Mouse (Mus musculus): ENCODE results near the gene Cybb.
"Not testable (repeated sequence)": the region's sequence is repeated elsewhere in the genome, so short reads cannot be mapped to it uniquely, and the experiment has no call there.

Gene Cybb

GRCm38 (mm10) chrX:9487671-9488070 is at the start of gene Cybb:
Gene Cybb, minus strand, starts transcription at chrX:9487771.
- in situ Hi-C loops (cut with MboI, MseI): no loop called here

- in situ Hi-C loops (cut with MboI, MseI): no loop called here
These were observed 49.3 kb upstream of the Cybb start for GRCm38 (mm10) chrX:9536881-9537280.

- in situ Hi-C loops (cut with MboI, MseI): loop anchor here (5.0 kb wide), 2 partner anchors 143 to 183 kb away; no protein-coding TSS in a partner anchor
These were observed 32.4 kb upstream of the Cybb start for GRCm38 (mm10) chrX:9519969-9520368.

- in situ Hi-C loops (cut with MboI, MseI): loop anchor here in 1 of 2 experiments (5.0 kb wide), 1 partner anchor 180 kb away; no protein-coding TSS in a partner anchor
These were observed 30.0 kb upstream of the Cybb start for GRCm38 (mm10) chrX:9517531-9517930.

GRCm38 (mm10) chrX:9475036-9475435 is 12.5 kb downstream of the Cybb start:
- in situ Hi-C loops (cut with MboI, MseI): not testable (repeated sequence)

- in situ Hi-C loops (cut with MboI, MseI): no loop called here
These were observed 13.1 kb downstream of the Cybb start for GRCm38 (mm10) chrX:9474440-9474839.

GRCm38 (mm10) chrX:9473768-9474167 is 13.8 kb downstream of the Cybb start:
- in situ Hi-C loops (cut with MboI, MseI): no loop called here

GRCm38 (mm10) chrX:9470811-9471388 is 16.7 kb downstream of the Cybb start:
- in situ Hi-C loops (cut with MboI, MseI): no loop called here

- in situ Hi-C loops (cut with MboI, MseI): no loop called here
These were observed 18.5 kb downstream of the Cybb start for GRCm38 (mm10) chrX:9469100-9469499.

GRCm38 (mm10) chrX:9467020-9467419 is 20.6 kb downstream of the Cybb start:
- in situ Hi-C loops (cut with MboI, MseI): no loop called here

GRCm38 (mm10) chrX:9465890-9466289 is 21.7 kb downstream of the Cybb start:
- in situ Hi-C loops (cut with MboI, MseI): no loop called here

- in situ Hi-C loops (cut with MboI, MseI): no loop called here
These were observed 24.9 kb downstream of the Cybb start for GRCm38 (mm10) chrX:9462671-9463070.

- in situ Hi-C loops (cut with MboI, MseI): no loop called here
These were observed 26.2 kb downstream of the Cybb start for GRCm38 (mm10) chrX:9461399-9461798.

- in situ Hi-C loops (cut with MboI, MseI): no loop called here
These were observed 27.1 kb downstream of the Cybb start for GRCm38 (mm10) chrX:9460387-9460930.

GRCm38 (mm10) chrX:9452375-9452774 is 35.2 kb downstream of the Cybb start:
- in situ Hi-C loops (cut with MboI, MseI): no loop called here

- in situ Hi-C loops (cut with MboI, MseI): loop anchor here in 1 of 2 experiments (10.0 kb wide), 2 partner anchors 302 to 1818 kb away; no protein-coding TSS in a partner anchor
These were observed 40.3 kb downstream of the Cybb start for GRCm38 (mm10) chrX:9447284-9447683.

- in situ Hi-C loops (cut with MboI, MseI): loop anchor here in 1 of 2 experiments (10.0 kb wide), 2 partner anchors 296 to 1824 kb away; no protein-coding TSS in a partner anchor
These were observed 46.5 kb downstream of the Cybb start for GRCm38 (mm10) chrX:9441102-9441501.

GRCm38 (mm10) chrX:9440556-9440955 is 47.0 kb downstream of the Cybb start:
- in situ Hi-C loops (cut with MboI, MseI): loop anchor here in 1 of 2 experiments (10.0 kb wide), 2 partner anchors 296 to 1824 kb away; no protein-coding TSS in a partner anchor

- in situ Hi-C loops (cut with MboI, MseI): no loop called here
These were observed 48.3 kb downstream of the Cybb start for GRCm38 (mm10) chrX:9439257-9439656.

GRCm38 (mm10) chrX:9413889-9414288 is 73.7 kb downstream of the Cybb start:
- in situ Hi-C loops (cut with MboI, MseI): no loop called here
